Mouse (Mus musculus) MEL (cell line): ENCODE data around the gene Rcan1. TPM values are rescaled to one million over a fixed set of nuclear protein-coding genes. Genes with fewer than 3 reads are reported as not detected.
A peak's percentile ranks its signal among the peaks of the same experiment; 100 is the strongest.

ENCODE experiments used
- DNase-seq: peaks from one replicate; pipeline ENCODE4 v3.0.0; 2011; ENCODE audit warnings: low read depth, low spot score
- H3K27ac ChIP-seq: 2 replicates; pipeline ENCODE4 v1.5.1; 2012; ENCODE audit warnings: low read depth, mild to moderate bottlenecking, control low read depth, low read length, moderate library complexity; ENCODE audit not compliant: control insufficient read depth
- H3K27me3 ChIP-seq, 2 experiments: fragments of 150-350 bp in 1 of 2; sonication (generic) in 1 of 2; 2 replicates each; pipeline ENCODE4 v1.6.1; 2012; ENCODE audit warnings: low read length in 2 of 2, mild to moderate bottlenecking in 2 of 2, improper control_type of control experiment in 1 of 2, moderate library complexity in 1 of 2; ENCODE audit not compliant: insufficient read depth in 2 of 2, control insufficient read depth in 1 of 2
- H3K36me3 ChIP-seq, 2 experiments: 2 replicates each; pipeline ENCODE4 v1.6.1; 2012 to 2014; ENCODE audit warnings: low read length in 2 of 2, improper control_type of control experiment in 1 of 2, inconsistent platforms in 1 of 2, mild to moderate bottlenecking in 1 of 2; ENCODE audit not compliant: insufficient read depth in 2 of 2, control insufficient read depth in 1 of 2
- H3K4me1 ChIP-seq, 2 experiments: fragments of 150-350 bp in 1 of 2; sonication (generic) in 1 of 2; 2 replicates each; pipeline ENCODE4 v1.6.1; 2012; ENCODE audit warnings: low read length in 2 of 2, improper control_type of control experiment in 1 of 2, mild to moderate bottlenecking in 1 of 2; ENCODE audit not compliant: insufficient read depth in 2 of 2, control insufficient read depth in 1 of 2
- H3K4me3 ChIP-seq, 2 experiments: fragments of 150-350 bp in 1 of 2; sonication (generic) in 1 of 2; 2 replicates each; pipeline ENCODE4 v1.5.1; 2012; ENCODE audit warnings: low read depth in 2 of 2, low read length in 2 of 2, mild to moderate bottlenecking in 2 of 2, moderate library complexity in 2 of 2, control low read depth in 1 of 2, improper control_type of control experiment in 1 of 2; ENCODE audit not compliant: control insufficient read depth in 1 of 2, insufficient read depth in 1 of 2
- H3K79me2 ChIP-seq: 2 replicates; pipeline ENCODE4 v1.6.1; 2012; ENCODE audit warnings: mild to moderate bottlenecking, low read length, moderate library complexity; ENCODE audit not compliant: control insufficient read depth, poor library complexity, insufficient read depth
- H3K9ac ChIP-seq: 2 replicates; pipeline ENCODE4 v1.6.1; 2012; ENCODE audit warnings: low read depth, mild to moderate bottlenecking, control low read depth, low read length, moderate library complexity; ENCODE audit not compliant: control insufficient read depth, poor library complexity, severe bottlenecking
- H3K9me3 ChIP-seq: fragments of 150-350 bp; sonication (generic); replicated peaks from 2 replicates; pipeline ENCODE4 v1.6.1; 2012; ENCODE audit warnings: mild to moderate bottlenecking, low read length, improper control_type of control experiment, moderate library complexity; ENCODE audit not compliant: insufficient read depth
- BHLHE40 ChIP-seq: IDR thresholded peaks from 2 replicates; pipeline ENCODE4 v1.6.1; 2012; ENCODE audit warnings: low read depth, mild to moderate bottlenecking, inconsistent platforms, low read length, improper control_type of control experiment, borderline replicate concordance
- CHD1 ChIP-seq: IDR thresholded peaks from 2 replicates; pipeline ENCODE4 v1.6.1; 2012; ENCODE audit warnings: low read depth, mild to moderate bottlenecking, inconsistent platforms, low read length, improper control_type of control experiment
- E2F4 ChIP-seq: IDR thresholded peaks from 2 replicates; pipeline ENCODE4 v1.6.1; 2011; ENCODE audit warnings: low read depth, low read length, improper control_type of control experiment, borderline replicate concordance
- ELF1 ChIP-seq: IDR thresholded peaks from 2 replicates; pipeline ENCODE4 v1.6.1; 2014; ENCODE audit warnings: low read depth, mild to moderate bottlenecking, inconsistent platforms, low read length, improper control_type of control experiment, moderate library complexity
- EP300 ChIP-seq, 2 experiments: IDR thresholded peaks; 2 replicates each; pipeline ENCODE4 v1.6.1; 2011; ENCODE audit warnings: improper control_type of control experiment in 2 of 2, low read length in 2 of 2, low read depth in 1 of 2, mild to moderate bottlenecking in 1 of 2
- ETS1 ChIP-seq: IDR thresholded peaks from 2 replicates; pipeline ENCODE4 v1.6.1; 2012; ENCODE audit warnings: low read depth, mild to moderate bottlenecking, inconsistent platforms, low read length, improper control_type of control experiment, moderate library complexity
- HCFC1 ChIP-seq: IDR thresholded peaks from 2 replicates; pipeline ENCODE4 v1.6.1; 2012; ENCODE audit warnings: low read depth, mild to moderate bottlenecking, inconsistent platforms, low read length, improper control_type of control experiment, moderate library complexity
- JUND ChIP-seq: IDR thresholded peaks from 2 replicates; pipeline ENCODE4 v1.6.1; 2011; ENCODE audit warnings: low read depth, mild to moderate bottlenecking, improper control_type of control experiment, low read length
- KAT2A ChIP-seq: conservative IDR thresholded peaks from 2 replicates; pipeline ENCODE4 v1.6.1; 2012; ENCODE audit warnings: low read depth, low read length, improper control_type of control experiment, inconsistent platforms
- MAFK ChIP-seq: IDR thresholded peaks from 2 replicates; pipeline ENCODE4 v1.6.1; 2011; ENCODE audit warnings: low read depth, mild to moderate bottlenecking, low read length, improper control_type of control experiment, borderline replicate concordance
- MAX ChIP-seq: IDR thresholded peaks from 2 replicates; pipeline ENCODE4 v1.6.1; 2011; ENCODE audit warnings: low read length, improper control_type of control experiment
- MEF2A ChIP-seq: IDR thresholded peaks from 2 replicates; pipeline ENCODE4 v1.6.1; 2014; ENCODE audit warnings: low read depth, mild to moderate bottlenecking, inconsistent platforms, low read length, improper control_type of control experiment; ENCODE audit not compliant: poor library complexity, insufficient replicate concordance, severe bottlenecking; ENCODE audit errors: extremely low read depth
- MYC ChIP-seq: IDR thresholded peaks from 2 replicates; pipeline ENCODE4 v1.6.1; 2011; ENCODE audit warnings: low read depth, mild to moderate bottlenecking, low read length, improper control_type of control experiment, moderate library complexity
- NELFE ChIP-seq: IDR thresholded peaks from 2 replicates; pipeline ENCODE4 v1.6.1; 2011; ENCODE audit warnings: low read depth, low read length, improper control_type of control experiment
- NRF1 ChIP-seq: IDR thresholded peaks from 2 replicates; pipeline ENCODE4 v1.6.1; 2014; ENCODE audit warnings: low read depth, mild to moderate bottlenecking, inconsistent platforms, low read length, improper control_type of control experiment, moderate library complexity; ENCODE audit not compliant: poor library complexity, insufficient read depth, severe bottlenecking
- POLR2A ChIP-seq, 2 experiments: IDR thresholded peaks; 2 replicates each; pipeline ENCODE4 v1.6.1; 2011 to 2012; ENCODE audit warnings: low read length in 2 of 2, mild to moderate bottlenecking in 2 of 2, control low read depth in 1 of 2, improper control_type of control experiment in 1 of 2, low read depth in 1 of 2, moderate library complexity in 1 of 2; ENCODE audit not compliant: control insufficient read depth in 1 of 2, insufficient read depth in 1 of 2, poor library complexity in 1 of 2
- POLR2AphosphoS2 ChIP-seq: IDR thresholded peaks from 2 replicates; pipeline ENCODE4 v1.6.1; 2011; ENCODE audit warnings: low read length, improper control_type of control experiment
- POLR2AphosphoS5 ChIP-seq: IDR thresholded peaks from 2 replicates; pipeline ENCODE4 v1.6.1; 2012; ENCODE audit warnings: low read depth, borderline replicate concordance, mild to moderate bottlenecking, inconsistent platforms, low read length, moderate library complexity, mixed read lengths
- RAD21 ChIP-seq: IDR thresholded peaks from 2 replicates; pipeline ENCODE4 v1.6.1; 2011; ENCODE audit warnings: mild to moderate bottlenecking, low read depth, low read length, improper control_type of control experiment
- RCOR1 ChIP-seq: IDR thresholded peaks from 2 replicates; pipeline ENCODE4 v1.6.1; 2012; ENCODE audit warnings: low read depth, mild to moderate bottlenecking, inconsistent platforms, low read length, improper control_type of control experiment
- SIN3A ChIP-seq: IDR thresholded peaks from 2 replicates; pipeline ENCODE4 v1.6.1; 2012; ENCODE audit warnings: low read length, improper control_type of control experiment, inconsistent platforms
- SMC3 ChIP-seq: IDR thresholded peaks from 2 replicates; pipeline ENCODE4 v1.6.1; 2011; ENCODE audit warnings: low read depth, low read length, improper control_type of control experiment
- TAL1 ChIP-seq: IDR thresholded peaks from 2 replicates; pipeline ENCODE4 v1.6.1; 2012; ENCODE audit warnings: mild to moderate bottlenecking, inconsistent platforms, low read length, moderate library complexity, mixed read lengths
- TCF12 ChIP-seq: IDR thresholded peaks from 2 replicates; pipeline ENCODE4 v1.6.1; 2014; ENCODE audit warnings: low read depth, mild to moderate bottlenecking, inconsistent platforms, low read length, improper control_type of control experiment, moderate library complexity
- USF1 ChIP-seq: IDR thresholded peaks from 2 replicates; pipeline ENCODE4 v1.6.1; 2014; ENCODE audit warnings: low read depth, mild to moderate bottlenecking, inconsistent platforms, low read length, improper control_type of control experiment, moderate library complexity
- USF2 ChIP-seq, 2 experiments: IDR thresholded peaks; 2 replicates each; pipeline ENCODE4 v1.6.1; 2011 to 2012; ENCODE audit warnings: improper control_type of control experiment in 2 of 2, low read length in 2 of 2, borderline replicate concordance in 1 of 2, inconsistent platforms in 1 of 2, low read depth in 1 of 2, mild to moderate bottlenecking in 1 of 2; ENCODE audit not compliant: insufficient read depth in 1 of 2
- ZC3H11A ChIP-seq: IDR thresholded peaks from 2 replicates; pipeline ENCODE4 v1.6.1; 2012; ENCODE audit warnings: low read depth, mild to moderate bottlenecking, inconsistent platforms, low read length, improper control_type of control experiment
- ZMIZ1 ChIP-seq: IDR thresholded peaks from 2 replicates; pipeline ENCODE4 v1.6.1; 2012; ENCODE audit warnings: low read depth, mild to moderate bottlenecking, inconsistent platforms, low read length, improper control_type of control experiment, moderate library complexity
- ZNF384 ChIP-seq: IDR thresholded peaks from 2 replicates; pipeline ENCODE4 v1.6.1; 2012; ENCODE audit warnings: low read depth, mild to moderate bottlenecking, inconsistent platforms, low read length, improper control_type of control experiment
- polyA plus RNA-seq, 2 experiments: library from polyadenylated mRNA; stranded (reverse) in 1 of 2; unstranded in 1 of 2; fragments of >175 nt in 1 of 2; fragments of >200 nt in 1 of 2; gene quantifications; 2 replicates each; pipeline versions ENCODE4 v1.2.1 to v1.2.4; 2012; ENCODE audit warnings: low replicate concordance in 2 of 2, low read depth in 1 of 2; ENCODE audit not compliant: insufficient read length in 2 of 2, insufficient read depth in 1 of 2, missing spikeins in 1 of 2
- total RNA-seq: library from RNA; depleted of rRNA; stranded (reverse); fragments of 300-350 nt; gene quantifications from 2 replicates; pipeline ENCODE4 v1.2.3, GENCODE M21; 2012

Gene Rcan1
- total and polyA plus RNA-seq, 3 experiments, result 9.5 to 14.6 TPM; not detected in 1

DNA sequence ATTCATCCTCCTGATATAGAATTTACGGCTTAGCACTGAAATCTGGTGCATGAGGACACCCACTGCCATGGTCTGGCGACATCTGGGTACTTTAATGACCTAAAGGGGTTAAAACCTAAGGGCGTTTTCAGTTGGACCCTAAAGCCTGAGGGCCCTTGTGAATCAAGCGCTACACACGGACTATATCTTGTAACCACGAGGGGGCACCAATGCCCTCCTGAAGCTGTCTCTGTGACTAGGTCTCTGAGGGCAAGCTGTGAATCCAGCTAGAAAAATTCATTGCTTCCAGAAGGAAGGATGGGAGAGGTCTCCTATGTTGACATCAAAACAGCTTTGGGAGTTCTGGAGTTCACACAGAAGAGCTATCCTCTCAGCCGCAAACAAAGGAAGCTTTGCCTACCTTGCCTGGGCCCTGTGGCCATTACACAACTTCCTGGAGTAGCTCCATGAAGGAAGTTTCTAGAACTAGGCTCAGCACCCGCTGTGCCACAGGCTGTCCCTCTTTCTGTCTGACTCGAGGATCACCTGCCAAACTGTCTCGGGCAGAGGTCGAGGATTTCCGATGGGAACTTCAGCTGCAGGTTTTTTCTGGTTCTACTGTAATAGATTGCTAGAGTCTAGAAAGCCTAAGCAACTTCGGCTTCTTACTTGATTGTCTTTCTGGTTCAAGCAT, 49.3 kb upstream of the Rcan1 start (continued):
- TF ChIP-seq MYC (no peak), CHD1 (no peak), RCOR1 (no peak), ELF1 (no peak), NELFE (no peak), RAD21 (peak; percentile 89), ZNF384 (no peak), TAL1 (no peak)

DNA sequence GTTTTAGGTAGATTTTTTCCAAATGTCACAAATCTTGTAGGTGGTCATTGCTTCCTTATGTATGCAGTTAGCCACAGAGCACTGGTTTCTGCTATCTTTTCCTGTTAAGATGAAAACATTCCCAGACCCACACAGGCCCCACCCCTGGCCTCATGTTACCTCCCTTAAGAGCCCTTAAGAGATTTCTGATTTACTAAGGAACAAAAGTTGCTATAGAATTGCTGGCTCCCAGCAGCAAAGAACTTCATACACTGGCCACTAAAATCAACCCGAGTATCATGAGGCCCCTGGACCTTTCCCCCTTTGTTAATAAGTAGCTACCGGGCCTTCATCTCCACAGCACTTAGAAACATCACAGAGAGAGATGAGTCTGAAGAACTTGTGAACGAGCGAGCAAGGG, 48.1 kb upstream of the Rcan1 start:
- Histone ChIP-seq H3K27me3 (no peaks in the 10 kb centered on the region), H3K27ac (no peak overlapping the region), H3K79me2 (no peaks in the 10 kb centered on the region), H3K4me1 (no peaks in the 10 kb centered on the region), H3K4me3 (no peak overlapping the region), H3K36me3 (no peaks in the 10 kb centered on the region), H3K9ac (no peak overlapping the region), H3K9me3 (no peaks in the 10 kb centered on the region)
- no peak for DNase-seq
- TF ChIP-seq USF2 (IDR thresholded peaks at IDR 0.05; ENCODE audit: borderline replicate concordance in 1 of 2, insufficient read depth in 1 of 2, low read depth in 1 of 2, low read length in 2 of 2) (no peak), POLR2AphosphoS2 (no peak), TCF12 (no peak), EP300 (IDR thresholded peaks at IDR 0.05; ENCODE audit: low read depth in 1 of 2, low read length in 2 of 2) (no peak), ZC3H11A (no peak), MAFK (no peak), TAL1 (no peak), MEF2A (no peak), USF1 (no peak), POLR2A (IDR thresholded peaks at IDR 0.05; ENCODE audit: control insufficient read depth in 1 of 2, insufficient read depth in 1 of 2, low read depth in 1 of 2, low read length in 2 of 2, poor library complexity in 1 of 2) (no peak)
- TF ChIP-seq, all 39 proteins: peak for 0

DNA sequence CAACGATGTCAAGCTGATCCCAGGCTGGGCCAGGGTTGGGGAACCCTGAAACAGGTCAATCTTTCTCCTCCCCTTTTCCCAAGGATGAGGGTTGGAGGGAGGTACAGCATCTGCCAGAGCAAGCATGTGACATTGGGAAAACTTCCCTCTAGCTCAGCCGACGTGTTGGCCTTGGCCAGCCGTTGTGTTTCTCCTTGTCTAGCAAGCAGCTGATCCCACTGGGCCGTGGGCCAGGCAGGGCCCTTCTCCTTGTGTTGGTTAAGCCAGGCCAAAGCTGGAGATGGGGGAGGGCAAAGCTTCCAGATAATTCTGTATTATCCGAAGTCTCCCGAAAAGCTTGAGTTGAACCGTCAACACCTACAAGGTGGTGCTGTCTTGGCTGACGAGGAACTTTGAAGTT, 45.5 kb upstream of the Rcan1 start:
- DNase-seq, result no peak
- H3K27ac ChIP-seq, result no peak overlapping the region
- H3K4me1 ChIP-seq, result no peaks in the 10 kb centered on the region
- H3K4me3 ChIP-seq, result no peak overlapping the region
- no peaks in the 10 kb centered on the region for H3K36me3 ChIP-seq
- H3K9me3 ChIP-seq, result no peaks in the 10 kb centered on the region
- H3K27me3 ChIP-seq, result no peaks in the 10 kb centered on the region
- H3K79me2 ChIP-seq, result no peaks in the 10 kb centered on the region
- no peak overlapping the region for H3K9ac ChIP-seq
- TF ChIP-seq MAX (no peak), SIN3A (no peak), E2F4 (no peak), HCFC1 (no peak), POLR2AphosphoS5 (no peak), NRF1 (no peak), RAD21 (no peak), RCOR1 (no peak), POLR2AphosphoS2 (no peak), KAT2A (no peak), ETS1 (no peak), BHLHE40 (no peak), SMC3 (no peak), JUND (no peak), CHD1 (no peak), ZMIZ1 (no peak), POLR2A (IDR thresholded peaks at IDR 0.05; ENCODE audit: control insufficient read depth in 1 of 2, insufficient read depth in 1 of 2, low read depth in 1 of 2, low read length in 2 of 2, poor library complexity in 1 of 2) (no peak)
